Comparison of ENCODE assay signal across 9 mouse cellular contexts in the genomic region with DNA sequence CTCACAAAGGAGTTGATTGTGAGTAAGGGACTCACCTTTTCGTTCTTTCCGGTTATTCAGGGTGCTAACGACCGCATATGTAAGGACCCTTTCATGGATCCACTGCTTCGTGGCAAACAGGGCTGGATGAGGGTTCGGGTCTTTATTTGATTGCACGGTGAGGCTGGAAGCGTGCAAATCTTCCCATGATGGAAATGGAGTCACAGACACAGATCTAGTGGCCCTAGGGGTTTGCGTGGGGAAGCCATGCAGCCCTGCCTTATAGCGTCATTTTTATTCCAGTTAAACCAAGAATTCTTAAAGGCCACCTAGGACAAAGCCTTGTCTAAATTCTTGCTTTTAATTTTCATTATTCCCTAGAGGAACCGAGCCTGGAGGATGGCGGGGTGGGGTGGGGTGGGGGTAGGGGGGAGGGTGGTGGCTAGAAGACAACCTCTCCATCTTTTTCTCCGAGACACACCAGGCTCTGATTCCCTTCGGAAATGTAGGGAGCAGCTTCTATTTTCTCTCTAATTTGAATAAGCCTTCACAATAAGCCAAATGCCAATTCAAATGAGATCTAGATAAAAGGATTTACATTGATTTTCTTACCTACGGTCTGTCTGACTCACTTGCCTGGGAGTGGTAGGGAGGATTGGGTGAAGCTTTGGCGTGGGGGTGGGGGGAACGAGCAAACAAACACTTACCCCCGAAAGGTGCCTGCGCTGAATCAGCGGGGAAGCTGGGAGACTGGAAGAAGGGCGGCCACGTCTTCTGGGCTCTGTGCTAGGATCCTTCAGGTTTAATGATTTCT. TPM values are rescaled to one million over a fixed set of nuclear protein-coding genes. Genes with fewer than 3 reads are reported as not detected.
DNase-seq lines count a peak whose midpoint lies in the region; ATAC-seq and TF ChIP-seq lines count a peak whose summit lies in the region.
"Had no signal": no experiment of that assay in that cellular context is flagged by ENCODE, and none has a peak within 500 bp of the region (broad histone marks: within the 10 kb centered on the region; RNA-seq: fewer than 3 reads in every experiment).

No protein-coding gene starts in this region.

- H3K27ac ChIP-seq in layer of hippocampus, adult 2 months, result peak overlapping the region; percentile 36; the same call in 1 of the 2 replicates
- no peak overlapping the region for H3K27ac ChIP-seq in embryonic facial prominence, embryonic 11.5 days (replicated peaks; ENCODE audit: low read depth, low read length)
- H3K27ac ChIP-seq in hindbrain, embryonic 11.5 days (ENCODE audit: low read depth, low read length), result peak overlapping the region; percentile 8; the same call in 1 of the 2 replicates
- H3K27ac ChIP-seq in neural tube, embryonic 12.5 days, result no peak overlapping the region

- H3K9ac ChIP-seq in embryonic facial prominence, embryonic 11.5 days (replicated peaks; ENCODE audit: low read length), result no peak overlapping the region
- H3K9ac ChIP-seq in hindbrain, embryonic 11.5 days (ENCODE audit: low read depth, low read length), result peak overlapping the region; percentile 42; the same call in 1 of the 2 replicates
- H3K9ac ChIP-seq in neural tube, embryonic 12.5 days, result no peak overlapping the region

- peak overlapping the region; percentile 15; the same call in 1 of the 2 replicates for H3K4me3 ChIP-seq in layer of hippocampus, adult 2 months
- H3K4me3 ChIP-seq in embryonic facial prominence, embryonic 11.5 days (ENCODE audit: low read depth, low read length), result no peak overlapping the region
- no peak overlapping the region for H3K4me3 ChIP-seq in hindbrain, embryonic 11.5 days (ENCODE audit: low read depth, low read length)
- no peak overlapping the region for H3K4me3 ChIP-seq in neural tube, embryonic 12.5 days

- no peaks in the 10 kb centered on the region for H3K9me3 ChIP-seq in embryonic facial prominence, embryonic 11.5 days (replicated peaks; ENCODE audit: control insufficient read depth, low read length)
- no peaks in the 10 kb centered on the region for H3K9me3 ChIP-seq in hindbrain, embryonic 11.5 days (ENCODE audit: control insufficient read depth, low read length)
- no peaks in the 10 kb centered on the region for H3K9me3 ChIP-seq in neural tube, embryonic 12.5 days

- no peaks in the 10 kb centered on the region for H3K27me3 ChIP-seq in embryonic facial prominence, embryonic 11.5 days (ENCODE audit: control insufficient read depth, insufficient read depth, low read length)
- H3K27me3 ChIP-seq in hindbrain, embryonic 11.5 days (ENCODE audit: control insufficient read depth, insufficient read depth, low read length), result no peaks in the 10 kb centered on the region
- H3K27me3 ChIP-seq in neural tube, embryonic 12.5 days (replicated peaks), result no peaks in the 10 kb centered on the region

- H3K4me1 ChIP-seq in embryonic facial prominence, embryonic 11.5 days (ENCODE audit: control insufficient read depth, insufficient read depth, low read length), result no peaks in the 10 kb centered on the region
- no peaks in the 10 kb centered on the region; the same call in 1 of the 2 replicates for H3K4me1 ChIP-seq in hindbrain, embryonic 11.5 days (replicated peaks; ENCODE audit: control insufficient read depth, insufficient read depth, low read length)
- 0 out of 2 replicates have a peak, but pooled peaks cover 6% of the 10 kb centered on the region for H3K4me1 ChIP-seq in neural tube, embryonic 12.5 days

- no peak for ATAC-seq in embryonic facial prominence, embryonic 11.5 days (replicated peaks; ENCODE audit: insufficient number of reproducible peaks, low FRiP score, low TSS enrichment, low read depth)
- peak; percentile 54 for ATAC-seq in hindbrain, embryonic 11.5 days (ENCODE audit: low FRiP score)
- ATAC-seq in neural tube, embryonic 12.5 days (ENCODE audit: low FRiP score, low read depth), result no peak

- H3K4me2 ChIP-seq in embryonic facial prominence, embryonic 11.5 days (ENCODE audit: low read depth, low read length), result peak overlapping the region; percentile 17
- peak overlapping the region; percentile 24 for H3K4me2 ChIP-seq in hindbrain, embryonic 11.5 days (replicated peaks; ENCODE audit: low read depth, low read length)
- peak overlapping the region; percentile 39 for H3K4me2 ChIP-seq in neural tube, embryonic 12.5 days (replicated peaks)

- H3K36me3 ChIP-seq in embryonic facial prominence, embryonic 11.5 days (replicated peaks; ENCODE audit: control insufficient read depth, insufficient read depth, low read depth, low read length), result no peaks in the 10 kb centered on the region
- no peaks in the 10 kb centered on the region for H3K36me3 ChIP-seq in hindbrain, embryonic 11.5 days (ENCODE audit: control insufficient read depth, insufficient read depth, low read length)
- H3K36me3 ChIP-seq in neural tube, embryonic 12.5 days, result no peaks in the 10 kb centered on the region

- intact Hi-C loops in gastrocnemius, postnatal 36 days (cut with DNase I), result no loop called here

- WGBS in embryonic facial prominence, embryonic 11.5 days, result 19% methylated on average over 22 of the region's 22 CpGs
- 21% methylated on average over 22 of the region's 22 CpGs for WGBS in hindbrain, embryonic 11.5 days
- 26% methylated on average over 22 of the region's 22 CpGs for WGBS in neural tube, embryonic 12.5 days

- no peak for TF ChIP-seq CTCF in layer of hippocampus, adult 2 months (conservative IDR thresholded peaks at IDR 0.05)

- no peak for DNase-seq in layer of hippocampus, adult 2 months (ENCODE audit: low spot score in 2 of 2)
- DNase-seq in layer of hippocampus, postnatal 25 days (ENCODE audit: extremely low spot score in 1 of 2, low spot score in 1 of 2), result no peak
- DNase-seq in embryonic facial prominence, embryonic 11.5 days (ENCODE audit: low spot score), result peak; percentile 42
- peak; percentile 41 for DNase-seq in hindbrain, embryonic 11.5 days (ENCODE audit: low spot score)
- no peak for DNase-seq in adrenal gland, adult 2 months
- DNase-seq in gastrocnemius, postnatal 36 days, result no peak
- no peak for DNase-seq in ovary, postnatal 10 days (ENCODE audit: low spot score)
- DNase-seq: layer of hippocampus, postnatal 36 days had no signal

RNA-seq across cellular contexts. Expression of a gene that starts 0.7 kb away (rescaled TPM):
- total RNA-seq in layer of hippocampus, adult 2 months (2021), result under 1 TPM; 0.49 to 0.61 TPM
- total RNA-seq in layer of hippocampus, postnatal 25 days (2021), result under 1 TPM; 0.38 to 0.52 TPM
- polyA plus RNA-seq in embryonic facial prominence, embryonic 11.5 days (2014; fragmentation: Nextera tagmentation; extraction: Ambion mirVana), result 0.11 and 0.17 TPM in 2 replicates
- 0.08 and 0.27 TPM in 2 replicates for polyA plus RNA-seq in hindbrain, embryonic 11.5 days (2014; fragmentation: Nextera tagmentation; extraction: Ambion mirVana)
- polyA plus RNA-seq in neural tube, embryonic 12.5 days (2016; fragmentation: Nextera tagmentation; extraction: Ambion mirVana), result 0.35 and 0.42 TPM in 2 replicates
- total RNA-seq in adrenal gland, adult 2 months (2021), result under 1 TPM; 0.28 to 0.40 TPM
- 0.10 and 0.12 TPM in 2 replicates for polyA plus RNA-seq in adrenal gland, adult 2 months (2012; rRNA removed)
- under 1 TPM; 0.17 to 0.48 TPM for total RNA-seq in gastrocnemius, postnatal 36 days (2021)

RNA-seq across cellular contexts. Expression of a gene that starts 37.0 kb away (rescaled TPM):
- total RNA-seq in layer of hippocampus, adult 2 months (2021), result 100 to 1,000 TPM; 153 to 155 TPM
- total RNA-seq in layer of hippocampus, postnatal 25 days (2021), result 100 to 1,000 TPM; 155 to 160 TPM
- 160 and 162 TPM in 2 replicates for polyA plus RNA-seq in embryonic facial prominence, embryonic 11.5 days (2014; fragmentation: Nextera tagmentation; extraction: Ambion mirVana)
- 135 and 158 TPM in 2 replicates for polyA plus RNA-seq in hindbrain, embryonic 11.5 days (2014; fragmentation: Nextera tagmentation; extraction: Ambion mirVana)
- polyA plus RNA-seq in neural tube, embryonic 12.5 days (2016; fragmentation: Nextera tagmentation; extraction: Ambion mirVana), result 134 and 147 TPM in 2 replicates
- 100 to 1,000 TPM; 280 TPM for total RNA-seq in adrenal gland, adult 2 months (2021)
- polyA plus RNA-seq in adrenal gland, adult 2 months (2012; rRNA removed), result 21.5 and 22.0 TPM in 2 replicates
- total RNA-seq in gastrocnemius, postnatal 36 days (2021), result 100 to 1,000 TPM; 387 to 392 TPM

RNA-seq across cellular contexts. Expression of a gene that starts 37.0 kb away (rescaled TPM):
- 100 to 1,000 TPM; 343 to 345 TPM for total RNA-seq in layer of hippocampus, adult 2 months (2021)
- 100 to 1,000 TPM; 331 to 395 TPM for total RNA-seq in layer of hippocampus, postnatal 25 days (2021)
- polyA plus RNA-seq in embryonic facial prominence, embryonic 11.5 days (2014; fragmentation: Nextera tagmentation; extraction: Ambion mirVana), result 611 and 644 TPM in 2 replicates
- polyA plus RNA-seq in hindbrain, embryonic 11.5 days (2014; fragmentation: Nextera tagmentation; extraction: Ambion mirVana), result 511 and 534 TPM in 2 replicates
- 397 and 398 TPM in 2 replicates for polyA plus RNA-seq in neural tube, embryonic 12.5 days (2016; fragmentation: Nextera tagmentation; extraction: Ambion mirVana)
- 100 to 1,000 TPM; 456 to 691 TPM for total RNA-seq in adrenal gland, adult 2 months (2021)
- polyA plus RNA-seq in adrenal gland, adult 2 months (2012; rRNA removed), result 195 and 300 TPM in 2 replicates
- total RNA-seq in gastrocnemius, postnatal 36 days (2021), result 100 to 1,000 TPM; 261 to 331 TPM

RNA-seq across cellular contexts. Expression of a gene that starts 59.4 kb away (rescaled TPM):
- 10 to 100 TPM; 13.0 to 17.3 TPM for total RNA-seq in layer of hippocampus, adult 2 months (2021)
- total RNA-seq in layer of hippocampus, postnatal 25 days (2021), result 10 to 100 TPM; 16.4 to 20.8 TPM
- 12.4 and 13.1 TPM in 2 replicates for polyA plus RNA-seq in embryonic facial prominence, embryonic 11.5 days (2014; fragmentation: Nextera tagmentation; extraction: Ambion mirVana)
- polyA plus RNA-seq in hindbrain, embryonic 11.5 days (2014; fragmentation: Nextera tagmentation; extraction: Ambion mirVana), result 16.1 and 24.7 TPM in 2 replicates
- polyA plus RNA-seq in neural tube, embryonic 12.5 days (2016; fragmentation: Nextera tagmentation; extraction: Ambion mirVana), result 14.7 and 19.7 TPM in 2 replicates
- total RNA-seq in adrenal gland, adult 2 months (2021), result 10 to 100 TPM in 1 of 2 experiments, 1 to 10 TPM in 1; 8.6 to 13.6 TPM
- 0.37 and 1.4 TPM in 2 replicates for polyA plus RNA-seq in adrenal gland, adult 2 months (2012; rRNA removed)
- total RNA-seq in gastrocnemius, postnatal 36 days (2021), result 1 to 10 TPM; 2.1 to 2.2 TPM

Comparison
In these comparisons a context has a peak if more than half of its experiments do, and no peak if none do; other contexts are left out.
1. DNase-seq: peak in embryonic facial prominence, embryonic 11.5 days (single experiment) and hindbrain, embryonic 11.5 days (single experiment); none in layer of hippocampus, adult 2 months (0 of 2), layer of hippocampus, postnatal 25 days (0 of 2), adrenal gland, adult 2 months (single experiment), gastrocnemius, postnatal 36 days (0 of 2) and ovary, postnatal 10 days (single experiment).
2. H3K27ac ChIP-seq: peak in layer of hippocampus, adult 2 months (single experiment) and hindbrain, embryonic 11.5 days (single experiment); none in embryonic facial prominence, embryonic 11.5 days (single experiment) and neural tube, embryonic 12.5 days (single experiment).
3. Peak in every context shown above with its lines, with median percentiles within 50 percentile points of each other: H3K4me2 ChIP-seq.